Mouse (Mus musculus): Measurements from ENCODE around the gene Dmbx1.

GRCm38 (mm10) chr4:115989382-115989781 is 49.7 kb upstream of the Dmbx1 start:
- TF ChIP-seq POLR2AphosphoS2 (IDR thresholded peaks at IDR 0.05; ENCODE audit: low read length), result no peak
- TF ChIP-seq NRF1 (IDR thresholded peaks at IDR 0.05; ENCODE audit: insufficient read depth, low read depth, low read length, poor library complexity, severe bottlenecking), result no peak
- no peak for TF ChIP-seq CHD2 (IDR thresholded peaks at IDR 0.05; ENCODE audit: low read length)
- no peak for TF ChIP-seq EP300 (IDR thresholded peaks at IDR 0.05; ENCODE audit: low read depth in 1 of 2, low read length in 2 of 2)
- TF ChIP-seq ZKSCAN1 (IDR thresholded peaks at IDR 0.05; ENCODE audit: low read depth, low read length), result no peak
- TF ChIP-seq GATA1 (IDR thresholded peaks at IDR 0.05; ENCODE audit: low read depth, low read length), result no peak
- no peak for TF ChIP-seq MYC (IDR thresholded peaks at IDR 0.05; ENCODE audit: low read depth, low read length)
- no peak for TF ChIP-seq RAD21 (IDR thresholded peaks at IDR 0.05; ENCODE audit: low read depth, low read length)
- no peak for TF ChIP-seq CTCF (IDR thresholded peaks at IDR 0.05 in 2 of 3, conservative IDR thresholded peaks at IDR 0.05 in 1 of 3; ENCODE audit: control insufficient read depth in 1 of 3, insufficient read depth in 1 of 3, low read depth in 2 of 3, low read length in 3 of 3, poor library complexity in 1 of 3, severe bottlenecking in 1 of 3)
- no peak for TF ChIP-seq ELF1 (IDR thresholded peaks at IDR 0.05; ENCODE audit: low read depth, low read length)
- no peak for TF ChIP-seq ZNF384 (IDR thresholded peaks at IDR 0.05; ENCODE audit: low read depth, low read length)
- no peak for TF ChIP-seq SIN3A (IDR thresholded peaks at IDR 0.05; ENCODE audit: low read length)
